Mouse (Mus musculus): ENCODE results near the gene Rala. TPM values are rescaled to one million over a fixed set of nuclear protein-coding genes. Genes with fewer than 3 reads are reported as not detected.

The Rala gene
- polyA plus RNA-seq, 1 experiment from 2014 or later = 209 TPM

Other genes with a start within 250 kb of the Rala start
- 49.0 and 51.8 TPM in 2 replicates for gene Mplkip, start 249.0 kb downstream of the Rala start, polyA plus RNA-seq (2014; fragmentation: Nextera tagmentation; extraction: Ambion mirVana)
- gene Sugct, start 248.7 kb downstream of the Rala start, polyA plus RNA-seq (2014; fragmentation: Nextera tagmentation; extraction: Ambion mirVana) = 2.7 and 3.7 TPM in 2 replicates
- 18.0 and 20.3 TPM in 2 replicates for gene Cdk13, start 139.1 kb downstream of the Rala start, polyA plus RNA-seq (2014; fragmentation: Nextera tagmentation; extraction: Ambion mirVana)
- 73.1 and 82.9 TPM in 2 replicates for gene Yae1d1, start 49.1 kb upstream of the Rala start, polyA plus RNA-seq (2014; fragmentation: Nextera tagmentation; extraction: Ambion mirVana)